Mouse (Mus musculus): ENCODE data around the gene Hoxb5. TPM values are rescaled to one million over a fixed set of nuclear protein-coding genes. Genes with fewer than 3 reads are reported as not detected.
A peak's percentile ranks its signal among the peaks of the same experiment; 100 is the strongest.

Gene Hoxb5
- polyA plus RNA-seq, 1 experiment from 2014 or later: 140 TPM

GRCm38 (mm10) chr11:96263636-96264389 is 39.3 kb upstream of the Hoxb5 start:
- no peak overlapping the region for H3K27ac ChIP-seq (replicated peaks)
- no peak for ATAC-seq (ENCODE audit: low FRiP score, low read depth)
- no peaks in the 10 kb centered on the region for H3K9me3 ChIP-seq
- H3K4me1 ChIP-seq (replicated peaks): no peaks in the 10 kb centered on the region
- H3K4me2 ChIP-seq: no peak overlapping the region
- WGBS: 1% methylated on average over 33 of the region's 33 CpGs
- H3K36me3 ChIP-seq: no peaks in the 10 kb centered on the region
- no peak overlapping the region for H3K9ac ChIP-seq
- H3K4me3 ChIP-seq: no peak overlapping the region
- H3K27me3 ChIP-seq: peaks cover 97% of the 10 kb centered on the region

GRCm38 (mm10) chr11:96264390-96265020 is 38.6 kb upstream of the Hoxb5 start:
- Histone ChIP-seq H3K4me2 (no peak overlapping the region), H3K27me3 (peaks cover 94% of the 10 kb centered on the region), H3K4me1 (replicated peaks) (no peaks in the 10 kb centered on the region), H3K4me3 (no peak overlapping the region), H3K9ac (no peak overlapping the region), H3K36me3 (no peaks in the 10 kb centered on the region), H3K9me3 (no peaks in the 10 kb centered on the region), H3K27ac (replicated peaks) (no peak overlapping the region)
- 6% methylated on average over 8 of the region's 8 CpGs for WGBS
- ATAC-seq (ENCODE audit: low FRiP score, low read depth): no peak

- WGBS: 5% methylated on average over 7 of the region's 7 CpGs
- H3K9ac ChIP-seq: no peak overlapping the region
- H3K9me3 ChIP-seq: no peaks in the 10 kb centered on the region
- H3K4me3 ChIP-seq: no peak overlapping the region
- no peaks in the 10 kb centered on the region for H3K36me3 ChIP-seq
- H3K27ac ChIP-seq (replicated peaks): no peak overlapping the region
- no peak for ATAC-seq (ENCODE audit: low FRiP score, low read depth)
- peaks cover 89% of the 10 kb centered on the region for H3K27me3 ChIP-seq
- H3K4me2 ChIP-seq: no peak overlapping the region
- 0 out of 2 replicates have a peak, but pooled peaks cover 2% of the 10 kb centered on the region for H3K4me1 ChIP-seq (replicated peaks)
These were observed 37.2 kb upstream of the Hoxb5 start for GRCm38 (mm10) chr11:96265954-96266353.

- Histone ChIP-seq H3K36me3 (no peaks in the 10 kb centered on the region), H3K27me3 (peaks cover 85% of the 10 kb centered on the region), H3K9me3 (no peaks in the 10 kb centered on the region), H3K9ac (no peak overlapping the region), H3K4me3 (no peak overlapping the region), H3K27ac (replicated peaks) (no peak overlapping the region), H3K4me1 (replicated peaks) (peaks cover 11% of the 10 kb centered on the region; the same call in 1 of the 2 replicates), H3K4me2 (no peak overlapping the region)
- ATAC-seq (ENCODE audit: low FRiP score, low read depth): no peak
- WGBS: 14% methylated on average over 7 of the region's 7 CpGs
These were observed 35.9 kb upstream of the Hoxb5 start for GRCm38 (mm10) chr11:96267021-96267920.

- no peak overlapping the region for H3K4me3 ChIP-seq
- H3K27me3 ChIP-seq: peaks cover 85% of the 10 kb centered on the region
- no peak for ATAC-seq (ENCODE audit: low FRiP score, low read depth)
- peaks cover 14% of the 10 kb centered on the region; the same call in 1 of the 2 replicates for H3K4me1 ChIP-seq (replicated peaks)
- no peak overlapping the region for H3K9ac ChIP-seq
- no peaks in the 10 kb centered on the region for H3K9me3 ChIP-seq
- H3K4me2 ChIP-seq: no peak overlapping the region
- no peak overlapping the region for H3K27ac ChIP-seq (replicated peaks)
- no peaks in the 10 kb centered on the region for H3K36me3 ChIP-seq
- WGBS: 0% methylated on average over 1 of the region's 1 CpGs
These were observed 34.9 kb upstream of the Hoxb5 start for GRCm38 (mm10) chr11:96268031-96268745.

- Histone ChIP-seq H3K9me3 (no peaks in the 10 kb centered on the region), H3K27ac (replicated peaks) (no peak overlapping the region), H3K36me3 (no peaks in the 10 kb centered on the region), H3K9ac (no peak overlapping the region), H3K27me3 (peaks cover 85% of the 10 kb centered on the region), H3K4me1 (replicated peaks) (peaks cover 14% of the 10 kb centered on the region; the same call in 1 of the 2 replicates), H3K4me2 (no peak overlapping the region), H3K4me3 (no peak overlapping the region)
- ATAC-seq (ENCODE audit: low FRiP score, low read depth): no peak
- 1% methylated on average over 19 of the region's 19 CpGs for WGBS
These were observed 33.3 kb upstream of the Hoxb5 start for GRCm38 (mm10) chr11:96269869-96270268.

GRCm38 (mm10) chr11:96270996-96271540 is 32.1 kb upstream of the Hoxb5 start, which contains the start of gene Hoxb9:
Hoxb9 (plus strand) TSS chr11:96271457.
- Histone ChIP-seq H3K27me3 (peaks cover 85% of the 10 kb centered on the region), H3K9me3 (no peaks in the 10 kb centered on the region), H3K4me1 (replicated peaks) (peaks cover 14% of the 10 kb centered on the region; the same call in 1 of the 2 replicates), H3K9ac (no peak within 1 kb of the TSS; the same call in 1 of the 2 replicates), H3K36me3 (no peaks in the 10 kb centered on the region), H3K27ac (replicated peaks) (0 out of 2 replicates have a peak within 1 kb of the TSS, but pooled peaks have one; percentile 28), H3K4me3 (peak within 1 kb of the TSS; percentile 26), H3K4me2 (peak within 1 kb of the TSS; percentile 43)
- 0% methylated on average over 39 of the region's 40 CpGs for WGBS
- no peak for ATAC-seq (ENCODE audit: low FRiP score, low read depth)

- peak overlapping the region; percentile 26 for H3K4me3 ChIP-seq
- H3K4me1 ChIP-seq (replicated peaks): peaks cover 14% of the 10 kb centered on the region; the same call in 1 of the 2 replicates
- H3K4me2 ChIP-seq: peak overlapping the region; percentile 43
- no peak overlapping the region for H3K27ac ChIP-seq (replicated peaks)
- H3K9me3 ChIP-seq: no peaks in the 10 kb centered on the region
- under 1% methylated on average over 52 of the region's 52 CpGs for WGBS
- ATAC-seq (ENCODE audit: low FRiP score, low read depth): no peak
- no peaks in the 10 kb centered on the region for H3K36me3 ChIP-seq
- H3K9ac ChIP-seq: no peak overlapping the region
- H3K27me3 ChIP-seq: peaks cover 85% of the 10 kb centered on the region
These were observed 31.6 kb upstream of the Hoxb5 start for GRCm38 (mm10) chr11:96271541-96272011.

- peak overlapping the region; percentile 26 for H3K4me3 ChIP-seq
- H3K36me3 ChIP-seq: no peaks in the 10 kb centered on the region
- peak overlapping the region; percentile 43 for H3K4me2 ChIP-seq
- no peaks in the 10 kb centered on the region for H3K9me3 ChIP-seq
- H3K27me3 ChIP-seq: peaks cover 85% of the 10 kb centered on the region
- whole genome bisulfite sequencing: under 1% methylated on average over 49 of the region's 58 CpGs
- H3K27ac ChIP-seq (replicated peaks): 0 out of 2 replicates have a peak overlapping the region, but pooled peaks have one; percentile 28
- H3K4me1 ChIP-seq (replicated peaks): peaks cover 14% of the 10 kb centered on the region; the same call in 1 of the 2 replicates
- no peak overlapping the region; the same call in 1 of the 2 replicates for H3K9ac ChIP-seq
- ATAC-seq (ENCODE audit: low FRiP score, low read depth): peak; percentile 54; the same call in 1 of the 2 replicates
These were observed 30.9 kb upstream of the Hoxb5 start for GRCm38 (mm10) chr11:96272024-96272921.

- 7% methylated on average over 10 of the region's 10 CpGs for WGBS
- no peak overlapping the region for H3K4me2 ChIP-seq
- H3K36me3 ChIP-seq: no peaks in the 10 kb centered on the region
- no peak overlapping the region for H3K4me3 ChIP-seq
- no peak overlapping the region for H3K27ac ChIP-seq (replicated peaks)
- ATAC-seq (ENCODE audit: low FRiP score, low read depth): no peak
- H3K9me3 ChIP-seq: no peaks in the 10 kb centered on the region
- H3K4me1 ChIP-seq (replicated peaks): peaks cover 14% of the 10 kb centered on the region; the same call in 1 of the 2 replicates
- H3K27me3 ChIP-seq: peaks cover 87% of the 10 kb centered on the region
- H3K9ac ChIP-seq: no peak overlapping the region
These were observed 28.7 kb upstream of the Hoxb5 start for GRCm38 (mm10) chr11:96274428-96274827.
